Mouse (Mus musculus): Measurements from ENCODE around the gene Zfp980.
"Not testable (repeated sequence)": the region's sequence is repeated elsewhere in the genome, so short reads cannot be mapped to it uniquely, and the experiment has no call there.

GRCm38 (mm10) chr4:145745645-145745991 is 75.1 kb downstream of the Zfp980 start:
- TF ChIP-seq GATA1 (IDR thresholded peaks at IDR 0.05; ENCODE audit: borderline replicate concordance, low read length); FLI1 (IDR thresholded peaks at IDR 0.05; ENCODE audit: low read length): not testable (repeated sequence)
